Mouse (Mus musculus) erythroblast, embryonic 14.5 days (primary cell): Measurements from ENCODE around the gene Fcgr2b.

Experiments used
- GATA1 ChIP-seq: IDR thresholded peaks from 2 replicates; pipeline ENCODE4 v1.6.1; 2012; ENCODE audit warnings: low read length, inconsistent platforms, mixed read lengths
- TAL1 ChIP-seq: IDR thresholded peaks from 3 replicates; pipeline ENCODE4 v1.6.1; 2012; ENCODE audit warnings: low read length, inconsistent platforms, mixed read lengths

- no peak for TF ChIP-seq GATA1
- TF ChIP-seq TAL1: no peak
Measured at GRCm38 (mm10) chr1:170934383-170934782, 42.0 kb downstream of the Fcgr2b start.
